Mouse (Mus musculus) MEL (cell line): ENCODE measurements around the gene Tmie.

Experiments
- CTCF ChIP-seq, 3 experiments: IDR thresholded peaks in 2 of 3; conservative IDR thresholded peaks in 1 of 3; 2 replicates each; pipeline ENCODE4 v1.5.1; 2011 to 2012; ENCODE audit warnings: low read length in 3 of 3, low read depth in 2 of 3, mild to moderate bottlenecking in 2 of 3, improper control_type of control experiment in 1 of 3, inconsistent platforms in 1 of 3, mixed read lengths in 1 of 3, moderate library complexity in 1 of 3; ENCODE audit not compliant: control insufficient read depth in 1 of 3, insufficient read depth in 1 of 3, poor library complexity in 1 of 3, severe bottlenecking in 1 of 3
- EP300 ChIP-seq, 2 experiments: IDR thresholded peaks; 2 replicates each; pipeline ENCODE4 v1.6.1; 2011; ENCODE audit warnings: improper control_type of control experiment in 2 of 2, low read length in 2 of 2, low read depth in 1 of 2, mild to moderate bottlenecking in 1 of 2
- MAFK ChIP-seq: IDR thresholded peaks from 2 replicates; pipeline ENCODE4 v1.6.1; 2011; ENCODE audit warnings: low read depth, mild to moderate bottlenecking, low read length, improper control_type of control experiment, borderline replicate concordance
- MAX ChIP-seq: IDR thresholded peaks from 2 replicates; pipeline ENCODE4 v1.6.1; 2011; ENCODE audit warnings: low read length, improper control_type of control experiment
- MAZ ChIP-seq: IDR thresholded peaks from 2 replicates; pipeline ENCODE4 v1.6.1; 2012; ENCODE audit warnings: low read depth, mild to moderate bottlenecking, inconsistent platforms, low read length, improper control_type of control experiment
- NELFE ChIP-seq: IDR thresholded peaks from 2 replicates; pipeline ENCODE4 v1.6.1; 2011; ENCODE audit warnings: low read depth, low read length, improper control_type of control experiment
- POLR2A ChIP-seq, 2 experiments: IDR thresholded peaks; 2 replicates each; pipeline ENCODE4 v1.6.1; 2011 to 2012; ENCODE audit warnings: low read length in 2 of 2, mild to moderate bottlenecking in 2 of 2, control low read depth in 1 of 2, improper control_type of control experiment in 1 of 2, low read depth in 1 of 2, moderate library complexity in 1 of 2; ENCODE audit not compliant: control insufficient read depth in 1 of 2, insufficient read depth in 1 of 2, poor library complexity in 1 of 2
- RAD21 ChIP-seq: IDR thresholded peaks from 2 replicates; pipeline ENCODE4 v1.6.1; 2011; ENCODE audit warnings: mild to moderate bottlenecking, low read depth, low read length, improper control_type of control experiment
- TAL1 ChIP-seq: IDR thresholded peaks from 2 replicates; pipeline ENCODE4 v1.6.1; 2012; ENCODE audit warnings: mild to moderate bottlenecking, inconsistent platforms, low read length, moderate library complexity, mixed read lengths
- USF1 ChIP-seq: IDR thresholded peaks from 2 replicates; pipeline ENCODE4 v1.6.1; 2014; ENCODE audit warnings: low read depth, mild to moderate bottlenecking, inconsistent platforms, low read length, improper control_type of control experiment, moderate library complexity

DNA sequence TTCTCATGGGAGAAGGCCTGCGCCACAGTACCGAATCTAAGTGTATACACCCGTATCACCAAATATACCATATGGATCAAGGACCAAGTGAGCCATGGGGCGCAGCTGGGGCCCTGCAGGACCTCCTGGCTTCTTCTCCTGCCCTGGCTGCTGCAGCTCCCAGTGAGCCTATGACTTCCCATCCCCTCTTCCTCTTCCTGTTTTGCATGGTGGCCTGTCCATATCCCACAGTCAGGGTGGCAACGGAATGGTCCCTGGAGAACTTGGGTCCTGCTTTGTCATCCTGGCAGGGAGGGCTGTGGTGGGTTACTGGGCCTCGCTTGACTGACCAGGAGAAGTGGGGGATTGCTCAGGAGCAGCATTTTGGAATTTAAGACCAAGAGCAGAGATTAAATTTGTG lies 39.0 kb downstream of the Tmie start:
- TF ChIP-seq CTCF (IDR thresholded peaks at IDR 0.05 in 2 of 3, conservative IDR thresholded peaks at IDR 0.05 in 1 of 3; ENCODE audit: control insufficient read depth in 1 of 3, insufficient read depth in 1 of 3, low read depth in 2 of 3, low read length in 3 of 3, poor library complexity in 1 of 3, severe bottlenecking in 1 of 3) (no peak), POLR2A (IDR thresholded peaks at IDR 0.05; ENCODE audit: control insufficient read depth in 1 of 2, insufficient read depth in 1 of 2, low read depth in 1 of 2, low read length in 2 of 2, poor library complexity in 1 of 2) (no peak), MAFK (no peak), NELFE (no peak), RAD21 (no peak), MAZ (no peak), MAX (no peak), TAL1 (no peak), EP300 (IDR thresholded peaks at IDR 0.05; ENCODE audit: low read depth in 1 of 2, low read length in 2 of 2) (no peak), USF1 (no peak)
